Mouse (Mus musculus) kidney, embryonic 14.5 days (tissue): ENCODE measurements around the gene Chrne. TPM values are rescaled to one million over a fixed set of nuclear protein-coding genes. Genes with fewer than 3 reads are reported as not detected.

Experiments
- ATAC-seq: fragments of 200-750 bp; cut with Nextera tagmentation; 2 replicates; pipeline ENCODE4 v1.8.0; 2017; ENCODE audit warnings: moderate number of reproducible peaks, mild to moderate bottlenecking, moderate TSS enrichment, moderate library complexity; ENCODE audit not compliant: low FRiP score, low TSS enrichment
- H3K27ac ChIP-seq: fragments of 300-500 bp; sonication (generic); 2 replicates; pipeline ENCODE4 v1.5.1; 2014; ENCODE audit warnings: low read depth, mild to moderate bottlenecking, low read length, moderate library complexity, mixed read lengths
- H3K27me3 ChIP-seq: fragments of 300-500 bp; sonication (generic); 2 replicates; pipeline ENCODE4 v1.6.1; 2014; ENCODE audit warnings: mild to moderate bottlenecking, low read length; ENCODE audit not compliant: control insufficient read depth, insufficient read depth
- H3K36me3 ChIP-seq: fragments of 300-500 bp; sonication (generic); 2 replicates; pipeline ENCODE4 v1.6.1; 2014; ENCODE audit warnings: low read length, mixed read lengths; ENCODE audit not compliant: control insufficient read depth, insufficient read depth
- H3K4me1 ChIP-seq: fragments of 300-500 bp; sonication (generic); 2 replicates; pipeline ENCODE4 v1.6.1; 2014; ENCODE audit warnings: low read length, mixed read lengths; ENCODE audit not compliant: control insufficient read depth, insufficient read depth
- H3K4me2 ChIP-seq: fragments of 300-500 bp; sonication (generic); replicated peaks from 2 replicates; pipeline ENCODE4 v1.6.1; 2014; ENCODE audit warnings: low read depth, mild to moderate bottlenecking, low read length
- H3K4me3 ChIP-seq: fragments of 300-500 bp; sonication (generic); 2 replicates; pipeline ENCODE4 v1.5.1; 2014; ENCODE audit warnings: mild to moderate bottlenecking, low read length
- H3K9ac ChIP-seq: fragments of 300-500 bp; sonication (generic); 2 replicates; pipeline ENCODE4 v1.6.1; 2014; ENCODE audit warnings: low read depth, mild to moderate bottlenecking, low read length, moderate library complexity
- H3K9me3 ChIP-seq: fragments of 300-500 bp; sonication (generic); 2 replicates; pipeline ENCODE4 v1.6.1; 2016; ENCODE audit warnings: low read length; ENCODE audit not compliant: control insufficient read depth
- WGBS: fragments of 180-500 bp; shearing (Covaris S2); extraction: QIAGEN DNeasy Blood & Tissue Kit; methylation state at CpG from one replicate; pipeline ENCODE4 v1.1.7; 2014; 5-methylcytosine and 5-hydroxymethylcytosine counted together
- polyA plus RNA-seq: library from polyadenylated mRNA; unstranded; fragments of >200 nt; fragmentation: Nextera tagmentation; extraction: Ambion mirVana; gene quantifications from 2 replicates; pipeline ENCODE4 v1.2.1, GENCODE M21; 2014

Chrne gene
- polyA plus RNA-seq, 1 experiment from 2014 or later, result not detected

- Histone ChIP-seq H3K27ac (no peak overlapping the region), H3K4me1 (0 out of 2 replicates have a peak, but pooled peaks cover 4% of the 10 kb centered on the region), H3K4me3 (no peak overlapping the region), H3K9me3 (no peaks in the 10 kb centered on the region), H3K27me3 (no peaks in the 10 kb centered on the region), H3K36me3 (peaks cover 86% of the 10 kb centered on the region), H3K9ac (no peak overlapping the region), H3K4me2 (no peak overlapping the region)
- no peak for ATAC-seq
- 71% methylated on average over 12 of the region's 12 CpGs for WGBS
Measured at GRCm38 (mm10) chr11:70606717-70607116, 12.3 kb downstream of the Chrne start.

GRCm38 (mm10) chr11:70605024-70605566, 13.9 kb downstream of the Chrne start:
- H3K4me1 ChIP-seq, result 0 out of 2 replicates have a peak, but pooled peaks cover 4% of the 10 kb centered on the region
- H3K27me3 ChIP-seq, result no peaks in the 10 kb centered on the region
- WGBS, result 63% methylated on average over 14 of the region's 14 CpGs
- no peaks in the 10 kb centered on the region for H3K9me3 ChIP-seq
- H3K36me3 ChIP-seq, result peaks cover 75% of the 10 kb centered on the region
- H3K9ac ChIP-seq, result no peak overlapping the region
- no peak for ATAC-seq
- no peak overlapping the region for H3K4me3 ChIP-seq
- H3K4me2 ChIP-seq, result no peak overlapping the region
- no peak overlapping the region for H3K27ac ChIP-seq

DNA sequence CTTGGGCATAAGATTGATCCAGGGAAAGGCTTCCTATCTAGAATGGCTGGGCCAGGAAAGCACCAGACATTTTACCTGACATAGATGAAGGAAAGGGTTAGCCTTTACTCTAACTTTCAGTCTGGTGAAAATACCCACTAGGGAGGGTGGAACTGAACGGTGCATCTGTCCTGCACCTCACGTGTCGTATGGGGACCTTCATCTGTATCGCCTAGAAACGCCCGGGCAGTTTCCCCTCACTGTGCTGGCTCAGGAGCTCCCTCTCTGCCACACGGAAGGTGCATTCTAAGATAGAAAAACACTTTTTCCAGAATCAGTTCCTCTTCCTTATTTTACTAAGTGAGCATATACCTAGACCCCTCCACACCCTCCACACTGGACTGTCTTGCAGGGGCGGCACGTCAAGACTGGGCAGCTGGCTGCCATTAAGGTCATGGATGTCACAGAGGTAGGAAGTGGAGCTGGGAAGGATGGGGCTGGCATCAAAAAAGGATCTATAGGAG, 20.5 kb downstream of the Chrne start:
- Histone ChIP-seq H3K9me3 (no peaks in the 10 kb centered on the region), H3K36me3 (peaks cover 36% of the 10 kb centered on the region), H3K27me3 (no peaks in the 10 kb centered on the region), H3K4me1 (no peaks in the 10 kb centered on the region), H3K4me2 (no peak overlapping the region), H3K27ac (no peak overlapping the region), H3K9ac (no peak overlapping the region), H3K4me3 (no peak overlapping the region)
- 91% methylated on average over 9 of the region's 9 CpGs for WGBS
- ATAC-seq, result no peak

DNA sequence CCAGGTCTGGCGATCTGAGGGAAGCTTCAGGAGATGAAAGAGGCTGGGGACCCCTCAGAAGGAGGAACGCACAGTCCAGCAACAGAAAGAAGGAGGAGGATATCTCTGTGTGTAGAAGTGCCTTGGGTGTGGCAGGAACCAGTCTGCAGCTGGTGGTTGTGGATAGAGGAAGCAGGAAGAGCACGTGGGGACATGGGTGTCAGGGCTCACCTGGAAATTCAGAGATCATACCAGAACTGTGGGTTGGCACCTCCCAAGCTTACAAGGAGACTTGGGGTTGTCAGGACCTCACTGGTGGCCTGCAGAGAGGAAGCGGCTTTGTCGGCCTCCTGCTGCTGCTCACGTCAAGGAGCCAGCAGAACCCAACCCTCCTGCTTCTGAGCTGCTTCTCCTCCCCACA, 21.7 kb downstream of the Chrne start:
- H3K4me3 ChIP-seq, result no peak overlapping the region
- peaks cover 35% of the 10 kb centered on the region for H3K36me3 ChIP-seq
- 86% methylated on average over 6 of the region's 6 CpGs for WGBS
- no peak for ATAC-seq
- no peak overlapping the region for H3K27ac ChIP-seq
- no peaks in the 10 kb centered on the region for H3K4me1 ChIP-seq
- H3K9ac ChIP-seq, result no peak overlapping the region
- no peaks in the 10 kb centered on the region for H3K9me3 ChIP-seq
- no peaks in the 10 kb centered on the region for H3K27me3 ChIP-seq
- H3K4me2 ChIP-seq, result no peak overlapping the region

GRCm38 (mm10) chr11:70596094-70596493, 22.9 kb downstream of the Chrne start:
- H3K4me2 ChIP-seq, result no peak overlapping the region
- H3K4me3 ChIP-seq, result no peak overlapping the region
- no peak for ATAC-seq
- whole genome bisulfite sequencing, result 82% methylated on average over 4 of the region's 4 CpGs
- no peak overlapping the region for H3K9ac ChIP-seq
- no peaks in the 10 kb centered on the region for H3K27me3 ChIP-seq
- H3K27ac ChIP-seq, result peak overlapping the region; percentile 21; the same call in 1 of the 2 replicates
- no peaks in the 10 kb centered on the region for H3K4me1 ChIP-seq
- peaks cover 24% of the 10 kb centered on the region for H3K36me3 ChIP-seq
- no peaks in the 10 kb centered on the region for H3K9me3 ChIP-seq

GRCm38 (mm10) chr11:70595638-70596037, 23.4 kb downstream of the Chrne start:
- H3K9ac ChIP-seq, result no peak overlapping the region
- H3K4me1 ChIP-seq, result no peaks in the 10 kb centered on the region
- H3K27ac ChIP-seq, result peak overlapping the region; percentile 21; the same call in 1 of the 2 replicates
- no peaks in the 10 kb centered on the region for H3K9me3 ChIP-seq
- no peaks in the 10 kb centered on the region for H3K27me3 ChIP-seq
- WGBS, result 74% methylated on average over 2 of the region's 2 CpGs
- H3K4me2 ChIP-seq, result no peak overlapping the region
- ATAC-seq, result no peak
- H3K4me3 ChIP-seq, result no peak overlapping the region
- H3K36me3 ChIP-seq, result peaks cover 24% of the 10 kb centered on the region

- Histone ChIP-seq H3K4me1 (no peaks in the 10 kb centered on the region), H3K9me3 (no peaks in the 10 kb centered on the region), H3K27ac (no peak overlapping the region), H3K4me2 (no peak overlapping the region), H3K4me3 (no peak overlapping the region), H3K9ac (no peak overlapping the region), H3K36me3 (peaks cover 21% of the 10 kb centered on the region), H3K27me3 (no peaks in the 10 kb centered on the region)
- 74% methylated on average over 15 of the region's 15 CpGs for WGBS
- no peak for ATAC-seq
Measured at GRCm38 (mm10) chr11:70594253-70594989, 24.6 kb downstream of the Chrne start.

GRCm38 (mm10) chr11:70591733-70592132, 27.3 kb downstream of the Chrne start:
- no peak for ATAC-seq
- WGBS, result 79% methylated on average over 1 of the region's 1 CpGs

GRCm38 (mm10) chr11:70586954-70587353, 32.1 kb downstream of the Chrne start:
- Histone ChIP-seq H3K27me3 (no peaks in the 10 kb centered on the region), H3K27ac (no peak overlapping the region), H3K9ac (no peak overlapping the region), H3K4me2 (no peak overlapping the region), H3K9me3 (no peaks in the 10 kb centered on the region), H3K4me1 (peaks cover 32% of the 10 kb centered on the region), H3K36me3 (no peaks in the 10 kb centered on the region), H3K4me3 (no peak overlapping the region)
- WGBS, result 71% methylated on average over 5 of the region's 5 CpGs
- no peak for ATAC-seq

More at GRCm38 (mm10) chr11:70591733-70592132, 27.3 kb downstream of the Chrne start:
- Histone ChIP-seq H3K4me1 (no peaks in the 10 kb centered on the region), H3K9me3 (no peaks in the 10 kb centered on the region), H3K27ac (no peak overlapping the region), H3K36me3 (no peaks in the 10 kb centered on the region), H3K27me3 (no peaks in the 10 kb centered on the region), H3K9ac (no peak overlapping the region), H3K4me3 (no peak overlapping the region), H3K4me2 (no peak overlapping the region)
